Mouse (Mus musculus) lung, postnatal 36 days (tissue): Measurements from ENCODE around the gene Gm28230.

ENCODE experiments used
- DNase-seq: peaks from one replicate; pipeline ENCODE4 v3.0.0; 2022; ENCODE audit warnings: mixed read lengths

Gene Gm28230

DNA sequence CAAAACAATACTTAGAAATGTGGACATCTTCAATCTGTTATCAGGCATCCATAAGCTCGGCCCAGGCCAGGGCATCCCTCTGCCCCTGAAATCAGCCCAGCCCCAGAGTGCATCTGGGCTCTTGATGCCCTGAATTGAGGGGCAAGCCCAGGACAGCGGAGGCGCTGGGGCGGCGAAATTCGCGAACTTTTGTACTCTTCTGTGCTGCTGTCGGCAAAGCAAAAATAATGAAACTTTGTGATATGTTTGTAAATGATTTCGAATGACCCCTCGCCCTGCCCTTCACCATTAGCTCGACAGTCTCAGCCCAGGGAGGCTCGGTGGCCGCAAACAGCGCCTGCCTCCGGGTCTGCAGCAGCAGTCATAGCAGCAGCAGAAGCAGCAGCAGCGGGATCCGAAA lies 1.4 kb upstream of the Gm28230 start:
- no peak for DNase-seq

DNA sequence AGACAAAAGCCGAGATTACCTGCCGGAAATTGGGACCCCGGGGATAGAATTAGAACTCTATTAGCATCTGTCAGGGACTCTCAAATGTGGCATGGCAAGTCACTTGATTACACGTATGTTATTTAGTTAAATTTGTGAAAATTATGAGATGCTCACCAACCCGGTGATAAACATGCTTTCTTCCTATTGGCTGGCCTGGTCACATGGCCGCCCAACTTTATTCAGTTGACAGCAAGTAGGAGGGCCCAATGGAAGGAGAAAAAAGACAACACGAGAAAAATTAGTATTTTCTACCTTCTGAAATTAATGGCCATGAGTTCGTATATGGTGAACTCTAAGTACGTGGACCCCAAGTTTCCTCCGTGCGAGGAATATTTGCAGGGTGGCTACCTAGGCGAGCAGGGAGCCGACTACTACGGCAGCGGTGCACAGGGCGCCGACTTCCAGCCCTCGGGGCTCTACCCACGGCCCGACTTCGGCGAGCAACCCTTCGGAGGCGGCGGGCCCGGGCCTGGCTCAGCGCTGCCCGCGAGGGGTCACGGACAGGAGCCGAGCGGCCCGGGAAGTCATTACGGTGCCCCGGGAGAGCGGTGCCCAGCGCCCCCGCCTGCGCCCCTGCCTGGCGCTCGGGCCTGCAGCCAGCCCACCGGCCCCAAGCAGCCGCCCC lies 578 bp downstream of the Gm28230 start:
- no peak for DNase-seq

DNA sequence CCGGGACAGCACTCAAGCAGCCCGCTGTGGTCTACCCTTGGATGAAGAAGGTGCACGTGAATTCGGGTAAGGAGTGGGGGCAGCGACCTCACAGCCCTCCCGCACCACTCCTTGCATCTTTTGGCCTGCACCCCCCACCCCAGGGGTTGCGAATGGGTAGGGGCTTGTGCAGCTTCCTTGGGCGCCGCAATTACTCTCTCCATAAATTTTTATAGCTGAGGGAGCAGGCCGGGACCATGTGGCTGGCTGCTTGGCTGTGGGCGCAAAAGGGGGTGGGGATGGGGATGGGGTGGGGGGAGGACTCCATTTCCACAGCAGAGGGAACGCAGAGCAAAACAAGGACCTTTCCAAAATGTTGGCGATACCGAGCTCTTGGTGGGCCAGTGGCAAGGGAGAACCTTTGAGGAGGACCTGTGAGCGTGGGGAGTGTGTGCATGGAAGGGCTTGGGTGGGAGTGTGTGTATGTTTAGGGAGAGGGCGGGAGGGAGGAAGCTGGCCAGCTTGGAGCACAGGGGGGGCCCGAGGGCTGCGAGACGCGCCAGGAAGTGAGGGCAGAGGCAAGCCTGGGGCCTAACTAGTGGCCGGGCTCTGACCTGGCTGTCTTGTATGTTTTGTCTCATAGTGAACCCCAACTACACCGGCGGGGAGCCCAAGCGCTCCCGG lies 1.2 kb downstream of the Gm28230 start:
- DNase-seq, result no peak

DNA sequence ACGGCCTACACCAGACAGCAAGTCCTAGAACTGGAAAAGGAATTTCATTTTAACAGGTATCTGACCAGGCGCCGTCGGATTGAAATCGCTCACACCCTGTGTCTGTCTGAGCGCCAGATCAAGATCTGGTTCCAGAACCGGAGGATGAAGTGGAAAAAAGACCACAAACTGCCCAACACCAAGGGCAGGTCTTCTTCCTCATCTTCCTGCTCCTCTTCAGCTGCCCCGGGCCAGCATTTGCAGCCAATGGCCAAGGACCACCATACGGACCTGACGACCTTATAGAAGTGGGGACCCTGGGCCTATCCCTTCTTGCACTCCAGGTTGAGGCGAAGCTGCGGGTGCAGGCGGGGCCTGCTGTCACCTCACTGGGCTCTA lies 1.8 kb downstream of the Gm28230 start:
- DNase-seq, result no peak

DNA sequence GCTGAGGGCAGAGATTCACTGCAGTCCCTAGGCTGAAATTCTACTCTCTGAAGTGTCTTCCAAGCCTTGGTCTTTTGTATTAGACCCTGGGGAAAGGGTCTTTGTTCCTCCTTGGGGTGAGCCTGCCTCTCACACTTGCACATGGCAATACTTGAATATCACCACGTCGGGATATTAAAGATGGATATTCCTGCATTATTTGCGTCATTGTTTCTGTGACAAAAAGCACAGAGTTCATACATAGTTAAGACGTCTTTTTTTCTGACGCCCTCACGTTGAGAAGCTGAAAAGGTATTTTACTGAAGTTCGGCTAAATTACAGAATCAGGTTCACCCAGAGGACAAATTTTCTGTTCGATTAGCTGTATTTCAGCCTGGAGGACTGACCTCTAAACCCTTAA lies 3.8 kb downstream of the Gm28230 start:
- DNase-seq, result no peak

DNA sequence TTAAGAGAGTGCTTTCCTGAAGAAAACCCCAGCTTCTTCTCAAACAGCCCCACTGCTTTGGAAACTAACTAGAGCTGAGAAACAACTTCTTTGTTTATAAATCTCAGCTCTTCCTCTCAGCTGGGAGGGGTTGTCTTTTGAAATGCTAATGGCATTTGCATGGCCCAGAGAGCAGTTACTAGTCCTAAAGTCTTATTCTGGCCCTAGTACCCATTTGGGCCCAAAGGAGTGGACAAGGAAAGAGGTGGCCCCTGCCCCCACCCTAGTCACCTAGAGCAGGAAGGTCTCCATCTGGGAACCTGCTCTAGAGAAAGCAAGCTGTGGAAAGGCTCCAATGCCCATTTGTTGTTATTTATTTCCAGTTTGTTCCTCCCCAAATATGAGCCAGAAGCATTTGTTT lies 4.5 kb downstream of the Gm28230 start:
- no peak for DNase-seq

DNA sequence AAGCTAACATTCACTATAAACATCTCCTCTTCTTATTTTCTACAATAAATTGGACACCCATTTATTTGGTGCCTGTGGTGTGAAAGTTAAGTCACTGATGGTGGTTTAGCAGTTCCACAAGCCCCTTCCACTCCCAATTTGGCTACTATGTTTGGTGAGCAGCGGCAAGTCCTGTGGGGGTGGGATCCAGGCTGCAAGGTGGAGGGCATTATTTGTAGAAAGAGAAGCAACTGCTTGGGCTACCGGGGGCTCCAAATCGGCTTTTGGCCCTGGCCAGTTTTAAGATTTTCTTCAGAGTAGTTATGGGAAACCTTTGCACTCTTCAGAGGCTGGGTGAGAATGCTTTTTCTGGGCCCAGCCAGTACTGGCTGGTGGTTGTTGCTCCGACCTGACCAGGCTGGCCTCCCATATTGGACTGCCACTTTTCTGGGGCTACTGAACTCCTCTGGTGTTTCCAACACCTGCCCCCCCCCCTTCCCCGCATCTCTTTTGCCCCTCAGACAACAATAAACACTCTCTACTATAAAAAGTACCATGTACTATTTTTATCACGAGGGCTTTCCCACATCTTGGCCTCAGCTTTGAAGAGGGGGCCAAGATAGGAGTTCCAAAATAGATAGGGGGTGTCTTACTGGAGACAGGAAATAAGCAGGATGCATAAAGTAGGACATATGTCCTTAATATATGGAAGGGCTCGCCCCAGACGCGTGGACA lies 5.4 kb downstream of the Gm28230 start:
- DNase-seq, result no peak

DNA sequence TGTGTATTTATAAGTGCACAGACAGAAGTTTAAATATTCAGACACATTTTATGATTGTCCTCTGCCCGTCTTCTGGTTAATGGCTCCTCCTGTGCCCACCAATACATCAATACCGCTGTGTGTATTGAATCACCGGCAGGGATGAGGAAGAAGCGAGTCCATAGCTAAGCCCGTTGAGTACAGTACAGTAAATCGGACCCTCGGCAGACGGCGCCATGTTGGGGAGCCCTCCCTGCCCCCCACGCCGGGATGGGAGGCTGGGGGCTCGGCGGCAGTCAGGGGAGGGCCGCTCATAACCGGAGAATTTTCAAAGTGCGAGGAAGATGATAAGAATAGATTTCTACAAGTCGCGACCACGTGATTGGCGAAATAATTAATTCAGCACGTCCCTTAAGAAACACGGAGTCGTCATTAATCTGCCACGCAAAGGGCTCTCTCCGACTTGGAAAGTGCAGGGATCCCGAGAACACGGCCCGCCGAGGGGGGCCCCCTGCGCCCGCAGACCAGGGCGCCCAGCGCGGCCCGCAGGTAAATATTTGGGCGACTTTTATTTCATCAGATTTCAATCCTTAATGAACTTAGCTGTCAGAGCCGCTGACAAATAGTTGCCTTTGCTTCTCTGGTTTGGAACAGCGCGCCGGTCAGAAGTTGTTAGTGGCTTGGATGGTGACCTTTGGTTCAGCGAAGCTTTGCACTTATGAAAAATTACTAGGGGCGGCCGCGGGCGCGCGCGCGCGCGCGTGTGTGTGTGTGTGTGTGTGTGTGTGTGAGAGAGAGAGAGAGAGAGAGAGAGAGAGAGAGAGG lies 6.2 kb downstream of the Gm28230 start:
- no peak for DNase-seq

DNA sequence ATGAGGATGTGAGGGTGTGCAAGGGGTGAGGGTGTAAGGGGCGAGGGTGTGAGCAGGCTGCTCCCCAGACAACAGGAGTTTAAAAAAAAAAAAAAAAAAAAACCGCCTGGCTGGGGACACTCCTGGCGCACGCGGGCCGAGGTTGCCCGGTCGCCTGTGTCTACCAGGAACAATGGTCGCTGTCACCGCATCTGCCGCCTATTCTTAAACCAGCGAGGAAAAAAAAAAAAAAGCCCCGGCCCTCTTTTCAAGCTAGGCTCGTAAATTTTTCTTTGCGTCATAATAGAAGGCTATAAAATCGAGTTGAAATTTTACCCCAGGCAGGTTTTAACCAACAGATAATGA lies 6.8 kb downstream of the Gm28230 start:
- no peak for DNase-seq

DNA sequence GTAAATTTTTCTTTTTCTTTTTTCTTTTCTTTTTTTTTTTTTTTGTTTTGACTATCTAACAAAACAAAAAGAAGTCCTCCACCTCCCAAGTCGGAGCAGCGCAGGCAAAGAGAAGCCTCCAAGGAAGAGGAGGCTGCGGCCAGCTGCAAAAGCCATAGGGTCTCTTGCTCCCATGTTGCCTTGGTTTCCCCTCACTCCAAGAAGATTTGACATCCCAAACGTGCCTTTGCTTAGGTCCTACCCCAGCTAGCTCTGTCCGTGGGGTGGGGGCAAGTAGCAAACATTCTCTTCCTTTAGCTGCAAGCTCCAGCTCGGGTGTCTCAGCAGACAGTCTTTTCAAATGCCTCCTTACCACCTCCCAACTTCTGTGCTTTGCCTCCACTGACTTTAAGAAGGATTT lies 7.2 kb downstream of the Gm28230 start:
- DNase-seq, result no peak

DNA sequence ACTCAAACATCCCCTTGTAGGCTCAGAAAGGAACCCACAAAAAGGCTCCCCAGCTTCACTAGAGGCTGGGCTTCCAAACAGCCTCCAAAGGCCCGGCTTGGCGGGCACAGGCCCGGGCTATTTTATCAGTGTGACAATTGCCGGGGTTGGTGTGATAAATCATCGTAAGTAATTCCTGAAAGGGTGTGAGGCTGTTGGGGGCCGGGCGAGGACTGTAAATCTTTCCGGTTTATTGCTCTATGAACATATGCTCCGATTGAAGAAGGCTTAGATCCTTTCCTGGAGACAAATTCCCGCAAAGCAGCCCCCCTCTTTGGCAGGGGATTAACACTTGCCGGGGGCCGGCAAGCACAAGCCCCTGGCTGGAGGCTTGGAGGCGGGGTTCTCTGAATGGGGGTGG lies 7.9 kb downstream of the Gm28230 start:
- no peak for DNase-seq

DNA sequence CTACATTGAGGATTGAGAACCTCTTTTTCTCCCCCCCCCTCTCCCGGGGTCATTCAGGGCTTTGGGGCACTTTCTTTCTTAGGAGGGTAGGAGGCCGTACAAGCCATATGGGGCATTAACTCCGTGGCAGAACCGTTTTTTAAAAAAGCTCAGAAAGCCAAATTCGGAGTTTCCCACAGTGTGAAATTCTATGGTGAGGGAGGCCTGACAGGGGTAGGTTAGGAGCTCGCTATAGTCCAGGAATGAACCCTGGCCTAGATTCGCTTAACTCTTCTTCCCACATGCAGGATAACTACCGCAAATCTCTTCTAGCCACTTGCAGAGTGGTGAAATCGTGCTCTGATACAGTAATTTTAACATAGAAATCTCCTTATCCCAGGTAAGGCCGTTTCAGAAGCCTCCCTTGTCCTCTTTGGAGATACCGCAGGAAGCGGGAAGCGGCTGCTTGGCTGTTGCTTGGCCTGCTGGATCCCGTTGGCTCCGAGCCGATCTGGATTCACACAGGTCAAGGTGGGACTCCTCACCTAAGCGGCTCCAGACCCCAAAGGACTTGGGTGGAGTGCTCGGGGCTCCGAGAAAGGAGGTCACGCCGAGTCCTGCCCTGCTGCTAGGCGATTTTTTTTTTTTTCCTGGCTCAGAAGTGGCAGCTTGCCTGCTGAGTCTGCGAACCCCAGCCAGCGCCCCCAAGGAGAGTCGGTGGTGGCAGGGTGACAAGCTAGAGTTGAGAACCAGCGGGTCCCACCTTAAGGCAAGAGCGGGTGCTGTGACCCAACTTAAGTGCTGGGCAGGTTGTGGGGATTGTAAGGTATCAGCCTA lies 8.7 kb downstream of the Gm28230 start:
- DNase-seq, result no peak

DNA sequence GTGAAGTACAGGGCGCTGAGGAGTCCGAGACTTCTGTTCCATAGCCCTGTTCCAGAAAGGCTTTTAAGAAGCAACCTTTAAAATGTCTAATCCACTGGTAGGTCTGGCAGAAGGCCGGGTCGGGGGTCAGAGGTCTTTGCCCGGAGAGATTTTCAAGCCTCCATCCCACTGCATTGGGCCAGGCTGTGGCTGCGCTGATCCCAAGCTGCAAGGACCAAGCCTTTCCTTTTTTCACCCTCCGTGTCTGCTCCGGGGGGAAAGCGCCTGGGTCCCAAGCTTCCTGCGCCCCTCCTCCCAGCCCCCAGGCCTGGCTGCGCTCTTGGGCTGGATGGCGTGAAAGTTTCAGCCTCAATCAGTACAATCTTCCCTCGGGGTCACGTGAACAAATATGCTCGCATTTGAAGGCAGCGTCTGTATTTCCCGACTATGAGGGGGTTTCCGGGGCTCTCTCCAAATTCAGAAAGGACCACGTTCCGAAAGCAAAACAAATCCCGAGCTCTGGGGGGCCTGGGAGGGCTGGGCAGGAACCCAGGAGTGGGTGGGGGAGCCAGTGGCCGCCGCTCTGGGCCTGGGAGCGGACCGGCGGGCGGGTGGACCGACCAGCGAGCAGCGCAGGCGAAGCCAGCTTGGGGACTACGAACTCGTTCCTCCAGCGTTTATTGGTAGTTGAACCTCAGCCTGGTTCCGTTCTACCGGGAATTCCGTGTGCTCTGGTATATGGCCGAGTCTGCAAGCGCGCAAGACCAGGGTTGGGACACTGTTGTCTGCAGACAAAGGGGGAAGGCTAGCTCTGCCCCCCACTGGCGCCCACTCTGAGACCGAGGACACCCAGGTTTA lies 9.5 kb downstream of the Gm28230 start:
- DNase-seq, result no peak

DNA sequence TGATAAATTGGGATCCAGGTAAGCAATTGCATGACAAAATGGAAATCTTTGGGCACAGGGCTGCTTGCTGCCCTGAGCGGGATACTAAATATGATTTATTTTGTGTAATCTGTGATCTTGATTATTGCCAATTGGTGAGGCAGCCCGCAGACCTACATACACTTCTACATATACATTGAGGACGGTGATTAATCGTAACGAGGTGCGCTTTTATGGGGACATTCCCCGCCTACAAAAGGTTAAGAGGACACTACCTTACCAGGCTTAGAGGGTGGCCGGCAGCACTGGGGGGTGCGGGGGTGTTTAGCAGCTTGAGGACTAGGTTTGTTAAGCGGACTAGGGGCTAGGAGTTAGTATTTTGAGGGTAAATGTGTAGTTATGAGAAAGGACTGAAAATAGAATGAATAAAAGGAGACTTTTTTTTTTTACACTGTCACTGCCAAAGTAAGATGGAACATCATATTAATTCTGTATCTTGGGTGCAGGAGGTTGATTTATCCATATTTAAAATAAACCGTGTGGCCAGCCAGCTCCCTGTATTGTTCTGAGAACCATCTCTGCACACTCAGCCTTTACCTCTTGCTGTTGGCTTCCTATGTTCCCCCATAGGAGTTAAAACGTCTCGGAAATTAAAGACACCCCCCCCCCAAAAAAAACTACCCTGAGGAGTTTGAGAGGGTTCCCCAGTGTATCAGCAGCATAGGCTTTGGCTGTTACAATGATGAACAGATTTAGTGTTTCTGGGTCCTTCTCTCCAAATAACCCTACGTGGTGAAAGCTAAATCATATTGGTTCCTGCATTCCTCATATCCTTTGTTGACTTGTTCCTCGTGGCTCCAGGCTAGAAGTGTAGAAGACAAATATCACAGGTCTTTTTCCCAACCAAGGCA lies 10.4 kb downstream of the Gm28230 start:
- DNase-seq, result no peak

DNA sequence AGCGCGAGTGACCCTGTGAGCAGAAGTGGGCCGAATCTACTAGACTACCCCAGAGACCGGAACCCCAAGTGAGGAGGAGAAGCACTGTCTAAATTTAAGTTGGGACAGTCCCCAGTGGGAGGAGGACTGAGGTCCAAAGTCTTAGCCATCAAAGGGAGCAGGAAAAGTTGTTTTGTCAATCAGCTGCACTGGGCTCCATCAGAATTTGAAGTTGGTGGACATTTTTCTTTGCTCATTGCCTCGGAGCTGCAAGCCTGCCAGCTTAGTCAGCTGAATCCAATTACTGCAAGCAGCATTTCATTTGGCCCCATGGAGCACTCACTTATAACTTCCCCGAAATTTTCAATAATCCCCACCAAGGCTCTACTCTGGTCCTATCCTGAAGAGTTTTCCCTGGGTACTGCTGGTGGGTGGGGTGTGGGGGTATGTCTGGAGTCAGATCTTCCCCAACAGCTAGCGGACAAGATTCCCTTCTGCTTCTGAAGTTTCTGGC lies 11.1 kb downstream of the Gm28230 start:
- no peak for DNase-seq

DNA sequence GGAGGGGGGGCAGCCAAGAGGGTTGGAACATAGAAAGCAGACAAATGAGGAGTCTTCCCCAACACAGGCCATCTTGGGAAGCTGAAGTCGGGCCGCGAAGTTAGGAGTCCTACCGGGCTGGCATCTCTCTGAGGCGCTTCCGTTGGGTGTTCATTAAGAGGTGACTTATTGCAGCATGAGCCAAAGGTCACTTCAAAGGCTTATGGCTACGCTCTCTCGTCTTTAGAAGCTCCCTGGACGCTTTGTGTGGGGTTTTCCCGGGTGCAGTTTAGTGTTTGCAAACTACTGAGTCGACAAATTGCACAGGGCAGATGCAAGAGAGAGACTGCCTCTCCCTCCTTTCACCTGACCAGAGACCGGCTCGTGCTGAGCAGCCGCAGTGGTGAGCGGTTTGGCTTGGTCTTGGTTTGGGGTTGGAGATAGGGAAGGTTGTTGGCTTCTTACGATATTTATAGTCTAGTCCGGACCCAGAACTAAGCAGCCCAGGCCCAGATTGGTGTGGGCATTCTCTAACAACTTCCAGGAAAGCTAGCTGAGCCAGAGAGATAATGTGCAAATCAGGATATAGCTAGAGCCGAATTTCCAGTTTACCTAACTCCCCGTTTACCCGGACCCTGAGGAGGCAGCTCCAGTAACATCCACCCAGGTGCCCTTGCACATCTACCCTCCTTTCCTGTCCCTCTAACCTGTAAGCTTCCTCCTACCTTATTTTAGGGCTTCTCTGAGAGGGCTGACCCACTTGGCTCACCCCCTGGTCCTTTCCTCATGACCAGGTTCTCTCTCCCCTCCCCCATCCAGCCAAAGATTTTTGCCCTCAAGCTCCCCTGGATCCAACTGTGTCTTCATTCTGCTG lies 12.3 kb downstream of the Gm28230 start:
- DNase-seq, result no peak

DNA sequence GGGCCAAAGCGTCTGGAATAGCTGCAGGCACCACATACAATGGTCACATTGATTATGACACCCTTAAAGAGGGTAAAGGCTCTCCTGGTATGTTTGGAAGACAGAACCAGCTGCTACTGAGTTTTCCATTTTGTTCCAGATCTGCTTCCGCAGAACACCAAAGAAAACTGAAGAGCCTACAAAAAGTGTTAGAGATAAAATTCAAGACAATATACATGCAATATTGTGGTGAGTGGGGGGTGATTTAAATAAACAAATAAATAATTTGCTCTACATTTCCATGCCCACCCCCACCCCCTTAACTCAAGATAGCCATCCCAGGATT lies 12.9 kb downstream of the Gm28230 start:
- no peak for DNase-seq

DNA sequence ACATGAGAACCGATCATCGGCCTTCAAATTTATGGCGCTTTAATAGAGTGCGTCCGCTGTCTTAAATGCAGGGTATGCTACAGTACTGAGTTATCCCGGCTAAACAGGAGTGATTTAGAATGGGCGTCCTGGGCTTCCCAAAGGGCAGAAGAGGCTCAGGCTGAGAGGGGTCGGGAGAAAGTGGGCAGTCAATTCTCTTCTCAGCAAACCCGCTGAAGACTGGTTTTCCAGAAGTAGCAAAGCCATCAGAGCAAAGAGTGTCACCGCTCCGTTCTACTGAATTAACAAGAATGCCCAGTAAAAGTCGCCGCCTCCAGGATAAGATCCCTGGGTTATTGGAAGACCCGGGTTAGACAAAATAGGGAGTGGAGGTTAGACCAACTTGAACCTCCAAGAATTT lies 13.3 kb downstream of the Gm28230 start:
- no peak for DNase-seq

DNA sequence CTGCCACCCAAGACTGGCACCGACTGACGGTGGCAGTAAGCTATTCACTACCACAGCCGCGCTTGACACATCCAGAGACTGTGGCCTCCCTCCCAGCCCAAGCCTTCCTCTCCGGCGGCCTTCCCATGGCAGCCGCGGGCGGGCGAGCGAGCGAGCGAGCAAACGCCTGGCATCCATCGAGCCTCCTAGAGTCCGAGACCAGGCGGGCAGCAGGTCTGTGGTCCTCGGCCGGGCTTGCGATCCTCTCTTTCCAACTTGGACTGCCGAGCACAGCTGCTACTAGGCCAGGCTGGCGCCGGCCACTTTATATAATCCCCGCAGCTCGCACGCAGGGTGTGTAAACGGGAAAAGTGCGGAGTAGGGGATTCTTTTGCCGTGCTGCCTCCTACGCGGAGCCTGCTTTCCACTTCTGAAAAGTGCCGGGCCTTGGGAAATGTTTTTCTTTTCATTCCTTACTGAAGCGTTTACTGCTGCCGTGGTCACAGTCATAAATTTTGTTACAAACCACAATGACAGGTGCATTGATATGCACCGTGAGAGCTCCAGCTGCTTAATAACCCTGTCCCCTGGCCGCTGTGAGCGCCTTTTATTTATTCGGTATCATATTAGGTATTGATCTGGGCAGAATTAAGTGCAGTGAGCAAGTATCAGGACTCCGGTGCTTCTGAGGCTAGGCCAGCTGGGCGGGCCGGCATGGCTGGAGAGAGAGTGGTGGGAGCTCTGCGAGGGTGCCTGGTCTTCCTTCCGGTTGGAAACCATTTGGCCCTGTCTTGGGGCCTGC lies 14.0 kb downstream of the Gm28230 start:
- DNase-seq, result no peak
